Mouse (Mus musculus) naive thymus-derived CD4-positive, alpha-beta T cell, adult 5 months (primary cell): ENCODE results near the gene Fam84a. TPM values are rescaled to one million over a fixed set of nuclear protein-coding genes. Genes with fewer than 3 reads are reported as not detected.

Experiments
- polyA plus RNA-seq: library from polyadenylated mRNA; unstranded; fragments of 100-300 nt; shearing (Covaris generic); gene quantifications from one replicate; pipeline ENCODE4 v1.2.1, GENCODE M21; 2017

The Fam84a gene
- 0.14 TPM for polyA plus RNA-seq

GRCm38 (mm10) chr12:14151921-14152320 lies at the start of gene Fam84a:
Gene Fam84a, minus strand, starts transcription at chr12:14152054.

